Mouse (Mus musculus): ENCODE results near the gene Brd3os. TPM values are rescaled to one million over a fixed set of nuclear protein-coding genes. Genes with fewer than 3 reads are reported as not detected.

Gene Brd3os
- polyA plus RNA-seq, 1 experiment from 2014 or later: 0.60 TPM

DNA sequence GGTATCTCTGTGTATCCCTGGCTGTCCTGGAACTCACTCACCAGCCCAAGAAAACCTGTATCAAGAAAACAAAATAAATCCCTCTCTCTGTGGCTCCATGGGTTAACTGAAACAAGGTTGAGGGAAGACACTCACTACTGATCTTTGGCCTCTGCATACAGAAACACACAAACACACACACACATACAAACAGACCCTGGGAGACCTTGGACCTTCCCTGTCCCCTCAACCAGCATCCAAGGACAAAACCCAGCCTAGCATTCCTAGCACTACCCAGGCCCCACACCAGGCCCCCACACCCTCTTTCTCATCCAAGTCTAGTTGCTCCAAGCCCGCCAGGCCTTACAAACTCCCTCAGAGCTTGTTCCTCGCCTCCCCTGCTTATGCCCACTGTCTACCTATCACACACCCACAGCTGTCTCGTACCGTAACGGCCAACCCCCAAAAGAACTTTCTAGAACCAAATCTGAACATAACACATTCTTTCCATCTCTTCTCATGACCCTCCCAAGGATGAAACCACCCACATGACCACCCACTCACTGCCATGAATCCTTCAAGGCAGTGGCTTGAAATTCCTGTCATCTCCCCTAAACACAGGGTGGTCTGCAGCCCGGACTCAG, 31.5 kb upstream of the Brd3os start:
- ATAC-seq (ENCODE audit: low read depth): peak; percentile 27
- Histone ChIP-seq H3K4me1 (replicated peaks) (peaks cover 82% of the 10 kb centered on the region), H3K9ac (0 out of 2 replicates have a peak overlapping the region, but pooled peaks have one; percentile 39), H3K36me3 (no peaks in the 10 kb centered on the region), H3K4me2 (peak overlapping the region; percentile 28), H3K9me3 (replicated peaks) (no peaks in the 10 kb centered on the region), H3K27me3 (no peaks in the 10 kb centered on the region), H3K27ac (peak overlapping the region; percentile 80), H3K4me3 (replicated peaks) (no peak overlapping the region)
- no peak for DNase-seq
- WGBS (ENCODE audit: insufficient replicate concordance): 54% methylated on average over 6 of the region's 6 CpGs

DNA sequence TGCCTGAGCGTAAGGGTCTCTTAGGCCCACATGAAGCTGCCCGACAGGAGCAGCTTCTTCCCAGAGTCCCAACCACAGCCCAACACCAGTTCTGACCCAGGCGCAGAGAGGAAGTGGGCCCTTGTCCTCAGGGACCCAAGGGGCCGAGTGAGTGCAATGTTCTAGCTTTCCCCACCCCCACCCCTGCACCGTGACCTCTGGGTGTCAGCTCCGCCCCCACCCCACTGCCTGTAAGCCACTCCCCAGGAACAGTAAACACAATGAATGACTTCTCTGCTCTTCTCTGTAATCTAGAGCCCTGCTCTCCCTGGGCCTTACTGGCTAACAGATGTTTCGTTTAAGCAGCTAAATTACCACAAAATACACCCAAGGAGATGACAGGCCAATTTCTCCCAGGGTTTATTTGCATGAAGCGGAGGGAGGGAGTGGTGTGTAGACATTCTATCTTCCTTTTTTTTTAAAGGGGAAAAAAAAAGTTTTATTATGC, 30.4 kb upstream of the Brd3os start:
- Histone ChIP-seq H3K4me2 (peak overlapping the region; percentile 28), H3K4me3 (replicated peaks) (no peak overlapping the region), H3K27me3 (no peaks in the 10 kb centered on the region), H3K9ac (peak overlapping the region; percentile 39; the same call in 1 of the 2 replicates), H3K27ac (peak overlapping the region; percentile 80), H3K4me1 (replicated peaks) (peaks cover 85% of the 10 kb centered on the region), H3K36me3 (no peaks in the 10 kb centered on the region), H3K9me3 (replicated peaks) (no peaks in the 10 kb centered on the region)
- DNase-seq (no peak), ATAC-seq (ENCODE audit: low read depth) (peak; percentile 65)
- 20% methylated on average over 8 of the region's 8 CpGs for WGBS (ENCODE audit: insufficient replicate concordance)

DNA sequence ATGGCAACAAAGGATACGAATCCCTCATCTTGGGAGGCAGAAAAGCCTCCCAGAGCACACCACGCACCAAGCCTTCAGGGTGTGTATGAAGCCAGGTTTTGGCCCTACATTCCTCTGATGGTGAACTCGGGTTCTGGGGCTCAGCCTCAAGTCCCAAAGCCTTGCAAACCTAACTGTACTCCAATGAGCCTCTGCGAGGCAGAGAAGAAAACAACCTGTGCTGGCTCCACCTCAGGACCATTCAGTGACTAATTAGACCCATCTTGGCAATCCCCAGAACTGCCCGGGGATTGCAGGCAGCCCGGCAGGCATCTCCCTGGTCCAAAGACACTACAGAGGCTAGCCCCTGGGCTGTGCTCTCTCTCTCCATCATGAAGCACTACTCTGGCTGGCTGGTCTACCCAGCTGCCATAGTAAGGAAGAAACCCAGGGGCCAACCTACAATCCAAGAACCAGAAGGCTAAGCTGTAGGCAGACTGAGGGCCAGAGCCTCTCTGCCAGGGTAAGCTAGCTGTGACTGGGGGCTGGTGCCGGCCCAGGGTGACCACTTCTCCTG, 29.8 kb upstream of the Brd3os start:
- peak overlapping the region; percentile 26; the same call in 1 of the 2 replicates for H3K9ac ChIP-seq
- H3K4me1 ChIP-seq (replicated peaks): peaks cover 86% of the 10 kb centered on the region
- peak overlapping the region; percentile 73 for H3K27ac ChIP-seq
- no peaks in the 10 kb centered on the region for H3K9me3 ChIP-seq (replicated peaks)
- no peak overlapping the region for H3K4me3 ChIP-seq (replicated peaks)
- H3K27me3 ChIP-seq: no peaks in the 10 kb centered on the region
- DNase-seq: no peak
- WGBS (ENCODE audit: insufficient replicate concordance): 34% methylated on average over 7 of the region's 7 CpGs
- no peaks in the 10 kb centered on the region for H3K36me3 ChIP-seq
- no peak for ATAC-seq (ENCODE audit: low read depth)
- peak overlapping the region; percentile 28 for H3K4me2 ChIP-seq

GRCm38 (mm10) chr2:27413582-27413935, 28.6 kb upstream of the Brd3os start:
- ATAC-seq (ENCODE audit: low read depth) (no peak), DNase-seq (no peak)
- 53% methylated on average over 2 of the region's 2 CpGs for WGBS (ENCODE audit: insufficient replicate concordance)
- H3K27me3 ChIP-seq: no peaks in the 10 kb centered on the region
- no peak overlapping the region for H3K4me3 ChIP-seq (replicated peaks)
- peaks cover 88% of the 10 kb centered on the region for H3K4me1 ChIP-seq (replicated peaks)
- H3K27ac ChIP-seq: no peak overlapping the region
- no peaks in the 10 kb centered on the region for H3K9me3 ChIP-seq (replicated peaks)
- H3K9ac ChIP-seq: no peak overlapping the region
- H3K4me2 ChIP-seq: no peak overlapping the region
- no peaks in the 10 kb centered on the region for H3K36me3 ChIP-seq

- Histone ChIP-seq H3K27ac (no peak overlapping the region), H3K9me3 (replicated peaks) (no peaks in the 10 kb centered on the region), H3K4me1 (replicated peaks) (peaks cover 89% of the 10 kb centered on the region), H3K27me3 (no peaks in the 10 kb centered on the region), H3K4me2 (no peak overlapping the region), H3K4me3 (replicated peaks) (no peak overlapping the region), H3K9ac (no peak overlapping the region), H3K36me3 (no peaks in the 10 kb centered on the region)
- DNase-seq (no peak), ATAC-seq (ENCODE audit: low read depth) (no peak)
- WGBS (ENCODE audit: insufficient replicate concordance): 41% methylated on average over 16 of the region's 16 CpGs
These were observed 28.0 kb upstream of the Brd3os start for GRCm38 (mm10) chr2:27413936-27414657.

DNA sequence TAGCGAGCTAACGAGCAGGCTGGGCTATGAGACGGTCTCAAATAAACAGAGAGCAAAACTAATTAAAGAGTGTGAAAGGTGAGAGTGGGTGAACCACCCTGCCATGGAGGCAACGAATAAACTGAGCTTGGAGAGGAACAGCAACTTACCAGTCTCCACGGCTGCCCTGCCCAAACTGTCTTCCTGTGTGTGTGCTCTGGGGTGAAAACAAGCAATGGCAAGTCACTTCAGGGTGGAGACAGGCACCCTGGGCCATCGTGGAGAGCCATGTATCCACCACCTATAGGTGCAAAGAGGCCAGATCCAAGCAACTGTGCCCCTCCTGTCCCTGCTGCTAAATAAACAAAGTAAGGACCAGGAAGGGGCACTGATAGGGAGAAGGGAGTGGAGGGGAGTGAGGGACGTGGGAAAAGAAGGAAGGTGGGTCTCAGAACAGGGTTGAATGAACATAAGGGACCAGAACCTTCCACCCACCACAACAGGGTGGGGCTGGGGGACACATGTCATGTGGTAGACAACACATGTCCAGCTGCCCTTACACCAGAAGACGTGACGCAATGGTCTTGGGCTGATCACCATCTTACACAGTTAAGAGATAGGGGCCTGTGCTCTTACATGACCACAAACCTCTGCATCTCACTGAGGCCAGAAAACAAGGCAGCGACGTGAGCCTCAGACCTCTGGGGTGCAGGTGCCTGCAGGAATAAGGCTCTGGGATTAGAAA, 26.9 kb upstream of the Brd3os start:
- H3K9ac ChIP-seq: peak overlapping the region; percentile 5; the same call in 1 of the 2 replicates
- 47% methylated on average over 11 of the region's 11 CpGs for WGBS (ENCODE audit: insufficient replicate concordance)
- DNase-seq: no peak
- H3K4me2 ChIP-seq: no peak overlapping the region
- no peak overlapping the region for H3K4me3 ChIP-seq (replicated peaks)
- no peaks in the 10 kb centered on the region for H3K36me3 ChIP-seq
- H3K9me3 ChIP-seq (replicated peaks): no peaks in the 10 kb centered on the region
- no peaks in the 10 kb centered on the region for H3K27me3 ChIP-seq
- peaks cover 94% of the 10 kb centered on the region for H3K4me1 ChIP-seq (replicated peaks)
- no peak for ATAC-seq (ENCODE audit: low read depth)
- H3K27ac ChIP-seq: no peak overlapping the region

DNA sequence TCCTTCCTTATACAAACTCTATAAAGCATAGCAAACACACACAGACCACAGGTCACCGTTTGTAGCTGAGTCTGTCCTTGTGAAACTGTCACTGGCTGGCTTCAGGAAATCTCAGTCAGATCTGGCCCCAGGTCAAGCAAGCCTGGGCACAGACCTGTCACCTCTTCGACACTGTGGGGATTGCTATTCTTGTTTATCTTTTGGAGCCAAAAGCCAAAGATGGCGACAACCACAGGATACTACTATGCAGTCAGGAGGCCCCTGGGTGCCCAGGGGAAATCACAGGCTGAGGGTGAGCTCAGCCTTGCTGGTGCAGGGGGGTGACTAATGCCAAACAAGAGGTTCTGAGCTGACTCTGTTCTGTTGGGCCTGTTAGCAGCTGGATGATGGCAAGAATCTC, 25.7 kb upstream of the Brd3os start:
- no peak for DNase-seq
- H3K27me3 ChIP-seq: no peaks in the 10 kb centered on the region
- H3K36me3 ChIP-seq: no peaks in the 10 kb centered on the region
- H3K27ac ChIP-seq: peak overlapping the region; percentile 53
- H3K9me3 ChIP-seq (replicated peaks): no peaks in the 10 kb centered on the region
- ATAC-seq (ENCODE audit: low read depth): no peak
- no peak overlapping the region for H3K4me2 ChIP-seq
- WGBS (ENCODE audit: insufficient replicate concordance): 12% methylated on average over 3 of the region's 3 CpGs
- H3K4me3 ChIP-seq (replicated peaks): no peak overlapping the region
- no peak overlapping the region for H3K9ac ChIP-seq
- peaks cover 94% of the 10 kb centered on the region for H3K4me1 ChIP-seq (replicated peaks)

DNA sequence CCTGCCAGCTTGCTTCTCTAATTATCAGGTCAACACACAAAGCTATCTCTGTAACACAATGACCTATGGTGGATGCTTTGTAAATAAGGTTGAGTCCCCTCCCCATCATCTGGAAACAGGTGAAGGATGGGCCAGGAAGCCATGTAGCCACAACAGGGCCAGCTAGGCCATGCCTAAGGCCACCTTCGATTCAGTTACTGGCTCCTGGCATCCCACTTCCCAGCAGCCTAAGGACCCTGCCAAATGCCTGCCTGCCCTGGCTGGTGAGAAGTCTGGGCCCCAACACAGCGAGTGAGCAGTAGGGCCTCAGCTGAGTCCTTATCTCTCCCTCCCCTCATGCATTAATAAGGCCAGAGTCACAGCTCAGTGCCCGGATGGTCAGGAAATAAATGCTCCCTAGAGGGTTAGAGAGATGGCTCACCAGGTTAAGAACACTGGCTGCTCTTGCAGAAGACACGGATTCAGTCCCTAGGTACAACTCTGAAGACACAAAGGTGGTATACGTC, 24.4 kb upstream of the Brd3os start:
- peak; percentile 73 for ATAC-seq (ENCODE audit: low read depth)
- peaks cover 85% of the 10 kb centered on the region for H3K4me1 ChIP-seq (replicated peaks)
- peak overlapping the region; percentile 59 for H3K27ac ChIP-seq
- DNase-seq: no peak
- 0 out of 2 replicates have a peak overlapping the region, but pooled peaks have one; percentile 13 for H3K9ac ChIP-seq
- H3K27me3 ChIP-seq: no peaks in the 10 kb centered on the region
- no peaks in the 10 kb centered on the region for H3K36me3 ChIP-seq
- WGBS (ENCODE audit: insufficient replicate concordance): 26% methylated on average over 5 of the region's 5 CpGs
- H3K4me2 ChIP-seq: peak overlapping the region; percentile 15
- no peak overlapping the region for H3K4me3 ChIP-seq (replicated peaks)
- no peaks in the 10 kb centered on the region for H3K9me3 ChIP-seq (replicated peaks)

GRCm38 (mm10) chr2:27418577-27419070, 23.5 kb upstream of the Brd3os start:
- WGBS (ENCODE audit: insufficient replicate concordance): 15% methylated on average over 6 of the region's 6 CpGs
- H3K27ac ChIP-seq: peak overlapping the region; percentile 31
- ATAC-seq (ENCODE audit: low read depth) (no peak), DNase-seq (no peak)
- peaks cover 87% of the 10 kb centered on the region for H3K4me1 ChIP-seq (replicated peaks)
- H3K4me3 ChIP-seq (replicated peaks): no peak overlapping the region
- H3K36me3 ChIP-seq: no peaks in the 10 kb centered on the region
- H3K9ac ChIP-seq: no peak overlapping the region
- H3K27me3 ChIP-seq: peaks cover 2% of the 10 kb centered on the region; the same call in 1 of the 2 replicates
- H3K9me3 ChIP-seq (replicated peaks): no peaks in the 10 kb centered on the region
- peak overlapping the region; percentile 15; the same call in 1 of the 2 replicates for H3K4me2 ChIP-seq

DNA sequence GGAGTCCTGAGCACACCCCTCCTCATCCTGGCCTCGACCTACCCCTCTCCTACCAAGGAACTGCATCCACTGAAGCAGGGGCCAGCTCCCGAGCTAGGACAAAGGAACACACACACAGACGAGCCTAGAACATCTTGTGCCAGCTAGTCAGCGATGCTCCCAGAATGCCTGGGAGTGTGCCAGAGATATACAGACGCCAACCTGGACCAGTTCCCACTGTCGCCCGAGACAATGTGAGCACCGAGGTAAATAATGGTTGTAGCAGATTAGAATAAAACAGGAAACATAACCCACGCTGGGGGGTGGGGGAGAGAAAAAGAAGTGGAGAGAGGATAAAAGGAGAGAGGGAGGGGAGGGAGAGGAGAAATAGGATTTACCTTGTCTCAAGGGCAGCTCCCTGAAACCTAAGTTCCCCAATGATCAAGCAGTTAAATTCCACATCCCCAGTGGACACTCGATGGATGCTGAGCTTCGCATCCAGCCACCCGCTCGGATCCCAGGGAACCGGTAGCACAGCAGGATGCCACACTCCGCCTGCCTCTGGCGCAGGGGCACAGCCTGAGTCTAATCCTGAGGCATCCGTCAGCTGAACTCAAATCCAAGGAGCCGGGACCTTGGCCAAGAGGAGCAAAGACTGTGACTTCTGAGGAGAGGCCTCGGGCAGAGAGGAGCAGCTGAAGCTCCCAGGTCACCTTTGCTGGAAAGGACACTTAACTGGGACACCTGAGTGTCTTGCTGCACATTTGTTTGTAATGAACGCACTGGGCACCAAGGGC, 20.6 kb upstream of the Brd3os start:
- Histone ChIP-seq H3K27ac (no peak overlapping the region), H3K4me2 (no peak overlapping the region), H3K36me3 (no peaks in the 10 kb centered on the region), H3K4me1 (replicated peaks) (peaks cover 85% of the 10 kb centered on the region), H3K9me3 (replicated peaks) (no peaks in the 10 kb centered on the region), H3K4me3 (replicated peaks) (no peak overlapping the region), H3K27me3 (peaks cover 28% of the 10 kb centered on the region), H3K9ac (no peak overlapping the region)
- no peak for DNase-seq
- 64% methylated on average over 20 of the region's 20 CpGs for WGBS (ENCODE audit: insufficient replicate concordance)
- ATAC-seq (ENCODE audit: low read depth): no peak
